Mouse (Mus musculus): ENCODE data around the gene Kynu.

GRCm38 (mm10) chr2:43561209-43561608 lies 6.1 kb downstream of the Kynu start:
- no peak for TF ChIP-seq TCF12 (IDR thresholded peaks at IDR 0.05; ENCODE audit: insufficient read depth, poor library complexity, severe bottlenecking)
- TF ChIP-seq USF1 (IDR thresholded peaks at IDR 0.05; ENCODE audit: low read depth): no peak
- no peak for TF ChIP-seq POLR2A (IDR thresholded peaks at IDR 0.05; ENCODE audit: insufficient read length, low read depth)
- no peak for TF ChIP-seq SRF (IDR thresholded peaks at IDR 0.05; ENCODE audit: control insufficient read depth, insufficient read length, low read depth)
- no peak for TF ChIP-seq POLR2AphosphoS2 (IDR thresholded peaks at IDR 0.05; ENCODE audit: insufficient read length, low read depth)
- no peak for TF ChIP-seq E2F4 (IDR thresholded peaks at IDR 0.05; ENCODE audit: insufficient read depth)
- no peak for TF ChIP-seq MYOD1 (IDR thresholded peaks at IDR 0.05; ENCODE audit: control insufficient read depth in 1 of 3, insufficient read length in 2 of 3, low read depth in 2 of 3)
- no peak for TF ChIP-seq MAX (IDR thresholded peaks at IDR 0.05; ENCODE audit: low read depth)
- TF ChIP-seq TCF3 (IDR thresholded peaks at IDR 0.05; ENCODE audit: insufficient read length, low read depth): no peak
- no peak for TF ChIP-seq MYOG (IDR thresholded peaks at IDR 0.05; ENCODE audit: control insufficient read depth in 1 of 3, insufficient read depth in 1 of 3, insufficient read length in 2 of 3, low read depth in 2 of 3)
- no peak for TF ChIP-seq REST (IDR thresholded peaks at IDR 0.05; ENCODE audit: insufficient read depth, insufficient read length)
